Mouse (Mus musculus): ENCODE data around the gene Fyn.

Gene Fyn

GRCm38 (mm10) chr10:39535347-39535746, 166.7 kb downstream of the Fyn start:
- no peak for DNase-seq (ENCODE audit: low spot score in 2 of 2)

GRCm38 (mm10) chr10:39536258-39536657, 167.6 kb downstream of the Fyn start:
- no peak for DNase-seq (ENCODE audit: low spot score in 2 of 2)

- no peak for DNase-seq (ENCODE audit: low spot score in 2 of 2)
Measured at GRCm38 (mm10) chr10:39540012-39540647, 171.5 kb downstream of the Fyn start.

GRCm38 (mm10) chr10:39540995-39541394, 172.3 kb downstream of the Fyn start:
- peak; percentile 34 to 50 for DNase-seq (ENCODE audit: low spot score in 2 of 2)

- no peak for DNase-seq (ENCODE audit: low spot score in 2 of 2)
Measured at GRCm38 (mm10) chr10:39541451-39541874, 172.8 kb downstream of the Fyn start.

- DNase-seq (ENCODE audit: low spot score in 2 of 2): peak; percentile 34 to 64
Measured at GRCm38 (mm10) chr10:39541951-39542521, 173.4 kb downstream of the Fyn start.

GRCm38 (mm10) chr10:39542535-39543257, 174.0 kb downstream of the Fyn start:
- DNase-seq (ENCODE audit: low spot score in 2 of 2): peak in 1 of 2 experiments; percentile 32

GRCm38 (mm10) chr10:39543258-39543770, 174.7 kb downstream of the Fyn start:
- no peak for DNase-seq (ENCODE audit: low spot score in 2 of 2)

- DNase-seq (ENCODE audit: low spot score in 2 of 2): no peak
Measured at GRCm38 (mm10) chr10:39547369-39548074, 178.9 kb downstream of the Fyn start.

GRCm38 (mm10) chr10:39550791-39551190, 182.1 kb downstream of the Fyn start:
- no peak for DNase-seq (ENCODE audit: low spot score in 2 of 2)

- no peak for DNase-seq (ENCODE audit: low spot score in 2 of 2)
Measured at GRCm38 (mm10) chr10:39551637-39552185, 183.1 kb downstream of the Fyn start.

- no peak for DNase-seq (ENCODE audit: low spot score in 2 of 2)
Measured at GRCm38 (mm10) chr10:39552351-39552814, 183.7 kb downstream of the Fyn start.

- DNase-seq (ENCODE audit: low spot score in 2 of 2): no peak
Measured at GRCm38 (mm10) chr10:39552903-39553302, 184.2 kb downstream of the Fyn start.

GRCm38 (mm10) chr10:39555289-39555715, 186.6 kb downstream of the Fyn start:
- DNase-seq (ENCODE audit: low spot score in 2 of 2): no peak

- DNase-seq (ENCODE audit: low spot score in 2 of 2): no peak
Measured at GRCm38 (mm10) chr10:39555740-39556139, 187.1 kb downstream of the Fyn start.

GRCm38 (mm10) chr10:39557360-39557759, 188.7 kb downstream of the Fyn start:
- no peak for DNase-seq (ENCODE audit: low spot score in 2 of 2)

- no peak for DNase-seq (ENCODE audit: low spot score in 2 of 2)
Measured at GRCm38 (mm10) chr10:39557851-39558250, 189.2 kb downstream of the Fyn start.

GRCm38 (mm10) chr10:39558492-39559005, 189.9 kb downstream of the Fyn start:
- DNase-seq (ENCODE audit: low spot score in 2 of 2): no peak

GRCm38 (mm10) chr10:39559321-39559720, 190.7 kb downstream of the Fyn start:
- DNase-seq (ENCODE audit: low spot score in 2 of 2): no peak

GRCm38 (mm10) chr10:39562383-39562782, 193.7 kb downstream of the Fyn start:
- DNase-seq (ENCODE audit: low spot score in 2 of 2): no peak

- no peak for DNase-seq (ENCODE audit: low spot score in 2 of 2)
Measured at GRCm38 (mm10) chr10:39563552-39564223, 195.0 kb downstream of the Fyn start.
